Mouse (Mus musculus): ENCODE results near the gene Nup188.

The Nup188 gene

DNA sequence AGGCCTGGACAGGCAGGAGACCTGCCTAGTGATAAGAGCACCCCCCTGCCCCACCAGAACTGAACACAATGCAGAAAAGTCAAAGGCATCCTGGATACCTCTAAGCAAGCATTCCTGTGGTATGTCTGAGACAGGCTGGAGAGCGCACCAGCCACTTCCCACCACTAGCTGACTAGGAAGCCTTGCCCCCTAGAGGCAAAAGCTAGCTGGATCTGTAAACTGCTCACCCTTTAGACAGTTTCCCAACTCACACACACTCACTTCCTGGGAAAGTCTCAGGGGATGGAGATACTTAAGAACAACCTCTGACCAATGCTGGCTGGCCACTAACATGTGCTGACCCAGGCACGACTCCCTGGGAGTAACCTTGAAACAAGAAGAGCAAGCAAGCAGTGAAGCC lies 65.0 kb downstream of the Nup188 start:
- DNase-seq (ENCODE audit: low read depth, low spot score), result peak; percentile 97

DNA sequence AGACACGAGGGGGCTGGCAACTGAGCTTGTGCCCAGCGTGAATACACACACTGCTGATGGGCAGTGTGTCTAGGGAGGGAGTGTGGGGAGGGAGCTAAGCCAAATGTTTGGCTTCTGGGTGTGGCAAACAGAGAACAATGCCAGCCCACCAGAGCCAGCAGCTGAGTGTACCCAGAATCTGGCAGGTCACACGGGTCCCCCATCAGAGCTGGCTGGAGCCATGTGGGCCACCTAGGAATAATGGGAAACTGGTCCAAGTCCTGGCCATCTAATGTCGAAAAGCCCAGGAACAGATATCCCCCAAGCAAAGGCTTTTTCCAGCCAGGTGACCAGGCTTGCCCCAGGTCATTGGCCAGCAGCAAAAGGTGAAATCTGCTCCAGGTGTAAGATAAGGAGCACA lies 69.7 kb downstream of the Nup188 start:
- DNase-seq (ENCODE audit: low read depth, low spot score), result no peak

DNA sequence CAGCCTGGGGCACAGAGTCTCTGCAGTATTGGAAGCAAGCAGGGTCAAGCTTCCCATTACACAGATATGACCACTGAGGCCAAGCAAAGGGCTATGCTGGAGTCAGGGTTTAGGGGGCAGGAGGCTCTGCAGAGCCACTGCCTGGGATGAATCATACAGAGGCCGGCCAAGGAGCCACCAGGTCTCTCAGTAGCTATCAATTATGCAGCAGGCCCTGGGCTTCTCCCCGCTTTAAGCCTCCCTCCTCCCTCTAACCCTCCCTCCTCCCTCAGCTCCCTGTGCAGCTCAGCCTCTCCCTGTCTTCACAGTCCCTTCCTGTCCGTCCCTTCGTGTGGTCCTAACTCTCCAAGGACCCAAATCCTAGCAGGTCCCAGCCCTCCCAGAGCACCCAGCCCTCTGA lies 70.1 kb downstream of the Nup188 start:
- DNase-seq (ENCODE audit: low read depth, low spot score), result peak; percentile 50

DNA sequence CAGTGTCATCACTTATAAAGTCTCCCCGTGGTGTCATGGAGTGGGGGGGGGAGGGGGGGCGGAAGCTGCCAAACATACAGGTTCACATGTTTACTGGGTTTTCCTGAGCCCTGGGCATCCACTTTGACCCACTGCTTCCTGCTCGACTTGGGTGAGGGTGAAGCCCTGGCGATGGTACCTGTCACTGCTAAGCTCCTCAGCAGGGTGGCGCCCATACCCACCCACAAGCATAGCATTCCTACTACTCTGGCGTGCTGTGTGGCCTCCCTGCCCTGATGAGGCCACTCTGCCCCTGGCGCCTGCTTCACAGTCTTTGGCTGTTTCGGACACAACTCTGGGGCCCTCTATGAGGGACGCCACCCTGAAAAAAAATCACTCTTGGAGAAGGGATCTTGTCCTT lies 70.7 kb downstream of the Nup188 start:
- DNase-seq (ENCODE audit: low read depth, low spot score), result no peak

DNA sequence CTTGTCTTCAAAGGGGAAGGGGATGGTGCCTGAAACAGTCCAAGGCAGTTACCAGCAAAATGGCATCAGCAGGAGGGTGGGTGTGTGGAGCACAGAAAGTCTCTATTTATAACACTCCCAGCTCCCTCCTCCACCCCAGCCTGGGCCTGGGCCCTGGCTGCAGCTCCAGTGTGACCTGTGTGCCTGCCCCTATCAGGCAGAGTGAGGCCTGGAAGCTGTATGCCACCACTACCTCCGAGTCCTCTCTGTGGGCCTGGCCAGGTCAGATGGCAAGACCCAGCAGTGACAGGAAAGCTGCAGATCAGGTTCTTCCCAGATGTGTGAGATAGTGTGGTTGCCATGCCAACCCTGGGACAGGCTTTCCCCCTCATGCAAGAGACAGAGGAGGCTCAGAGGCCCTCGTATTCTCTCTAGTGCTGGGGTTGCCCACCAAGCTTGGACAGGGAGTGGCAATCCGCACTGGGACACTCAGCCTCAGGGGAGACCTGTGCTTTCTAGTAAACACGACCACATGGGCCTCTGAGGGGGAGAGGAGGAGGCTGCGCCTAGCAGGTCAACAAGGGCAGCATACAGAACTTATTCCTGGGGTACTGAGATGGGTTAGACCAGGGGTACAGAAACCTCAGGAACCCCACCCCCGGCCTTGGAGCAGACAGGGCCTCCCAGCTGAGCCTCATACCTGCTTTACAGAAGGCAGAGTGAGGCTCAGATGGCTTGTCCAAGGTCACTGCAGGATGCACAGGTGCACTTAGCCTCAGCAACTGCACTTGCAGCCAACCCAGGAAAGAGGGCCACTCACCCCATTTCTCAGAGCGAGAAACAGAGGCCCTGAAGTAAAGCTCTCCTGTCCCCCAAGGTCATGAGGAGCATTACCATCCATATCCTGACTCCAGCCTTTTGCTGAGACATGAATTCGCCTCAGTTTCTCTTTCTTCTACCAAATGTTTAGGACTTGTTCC lies 71.6 kb downstream of the Nup188 start:
- DNase-seq (ENCODE audit: low read depth, low spot score), result peak; percentile 22

DNA sequence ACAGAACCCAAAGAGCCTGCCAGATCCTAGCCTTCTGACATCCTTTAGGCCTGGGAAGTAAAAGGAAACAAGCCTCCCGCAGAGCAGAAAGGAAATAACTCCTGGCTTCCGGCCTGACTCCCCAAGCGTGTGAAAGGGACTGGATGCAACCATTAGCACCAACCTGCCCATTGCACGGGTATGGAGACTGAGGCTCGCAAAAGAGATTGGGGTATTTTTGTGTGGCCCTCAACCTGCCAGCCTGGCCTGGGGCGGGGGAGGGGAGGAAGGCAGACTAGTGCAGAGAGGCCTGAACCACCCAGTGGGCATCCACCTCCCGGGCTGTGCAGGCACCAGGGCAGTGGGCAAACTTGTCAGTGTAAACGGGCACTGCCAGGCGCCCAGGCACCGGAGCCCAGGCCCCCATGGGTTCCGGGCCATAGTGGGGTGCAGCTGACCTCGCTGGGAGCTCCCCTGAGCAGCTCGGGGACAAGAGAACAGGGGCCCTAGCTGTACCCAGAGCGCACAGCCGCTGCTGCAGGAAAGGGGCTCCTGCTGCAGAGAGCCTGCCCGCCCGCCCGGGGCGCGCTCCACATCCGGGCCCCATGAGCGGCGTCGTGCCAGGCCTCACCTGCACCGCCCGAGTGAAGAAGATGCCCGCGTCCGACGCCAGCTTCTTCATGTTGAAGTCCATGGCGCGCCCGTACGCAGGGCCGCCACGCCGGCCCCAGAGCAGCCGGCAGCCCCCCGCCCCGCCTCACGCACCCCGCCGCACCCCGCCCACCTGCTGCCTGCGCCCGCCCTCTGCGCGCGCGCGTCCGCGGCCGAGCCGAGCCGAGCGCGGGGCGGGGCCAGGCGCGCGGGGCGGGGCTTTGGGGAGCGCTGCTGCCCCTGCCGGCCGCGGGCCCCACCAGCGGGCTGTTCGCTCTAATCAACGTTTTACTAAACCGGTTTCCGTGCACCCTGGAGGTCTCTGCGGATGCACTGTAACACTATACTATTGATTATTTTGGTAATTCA lies 72.6 kb downstream of the Nup188 start, which contains the start of gene Sh3glb2:
Gene Sh3glb2 (minus strand): TSS at position 805 of the 999 bp plus-strand sequence.
- DNase-seq (ENCODE audit: low read depth, low spot score), result peak; percentile 64

DNA sequence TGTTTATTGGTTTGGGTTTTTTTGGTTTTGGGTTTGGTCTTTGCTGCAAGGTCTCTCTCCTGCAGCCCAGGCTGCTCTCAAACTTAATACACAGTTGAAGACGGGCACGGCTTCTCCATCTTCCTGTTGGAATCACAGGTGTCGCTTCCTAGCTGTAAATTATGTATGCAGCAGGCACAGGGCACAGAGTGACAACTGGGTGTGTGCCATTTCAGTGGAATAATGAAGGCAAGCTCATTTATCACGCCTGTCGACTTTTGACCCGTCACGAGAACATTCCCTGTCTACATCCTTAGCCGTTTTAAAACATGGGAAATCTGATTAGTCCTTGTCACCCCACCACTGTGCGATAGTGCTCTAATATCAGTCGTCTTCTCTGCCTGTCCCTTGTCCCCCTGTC lies 74.4 kb downstream of the Nup188 start:
- no peak for DNase-seq (ENCODE audit: low read depth, low spot score)

DNA sequence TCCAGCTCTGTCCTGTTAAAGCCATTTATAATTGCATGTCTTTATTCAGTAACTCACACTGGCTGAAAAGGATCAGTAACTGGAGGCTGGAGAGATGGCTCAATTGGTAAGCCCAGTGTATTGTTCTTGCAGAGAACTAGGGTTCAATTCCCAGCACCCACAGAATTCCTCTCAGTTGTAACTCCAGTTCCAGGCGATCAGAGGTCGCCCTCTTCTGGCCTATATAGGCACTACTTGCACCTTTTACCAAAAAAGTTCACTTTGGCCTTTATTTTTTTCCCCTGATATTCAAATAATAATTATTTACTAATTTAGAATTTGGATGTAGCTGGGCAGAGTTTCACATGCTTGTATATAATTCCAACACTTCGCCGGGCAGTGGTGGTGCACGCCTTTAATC lies 76.7 kb downstream of the Nup188 start:
- DNase-seq (ENCODE audit: low read depth, low spot score), result peak; percentile 27

DNA sequence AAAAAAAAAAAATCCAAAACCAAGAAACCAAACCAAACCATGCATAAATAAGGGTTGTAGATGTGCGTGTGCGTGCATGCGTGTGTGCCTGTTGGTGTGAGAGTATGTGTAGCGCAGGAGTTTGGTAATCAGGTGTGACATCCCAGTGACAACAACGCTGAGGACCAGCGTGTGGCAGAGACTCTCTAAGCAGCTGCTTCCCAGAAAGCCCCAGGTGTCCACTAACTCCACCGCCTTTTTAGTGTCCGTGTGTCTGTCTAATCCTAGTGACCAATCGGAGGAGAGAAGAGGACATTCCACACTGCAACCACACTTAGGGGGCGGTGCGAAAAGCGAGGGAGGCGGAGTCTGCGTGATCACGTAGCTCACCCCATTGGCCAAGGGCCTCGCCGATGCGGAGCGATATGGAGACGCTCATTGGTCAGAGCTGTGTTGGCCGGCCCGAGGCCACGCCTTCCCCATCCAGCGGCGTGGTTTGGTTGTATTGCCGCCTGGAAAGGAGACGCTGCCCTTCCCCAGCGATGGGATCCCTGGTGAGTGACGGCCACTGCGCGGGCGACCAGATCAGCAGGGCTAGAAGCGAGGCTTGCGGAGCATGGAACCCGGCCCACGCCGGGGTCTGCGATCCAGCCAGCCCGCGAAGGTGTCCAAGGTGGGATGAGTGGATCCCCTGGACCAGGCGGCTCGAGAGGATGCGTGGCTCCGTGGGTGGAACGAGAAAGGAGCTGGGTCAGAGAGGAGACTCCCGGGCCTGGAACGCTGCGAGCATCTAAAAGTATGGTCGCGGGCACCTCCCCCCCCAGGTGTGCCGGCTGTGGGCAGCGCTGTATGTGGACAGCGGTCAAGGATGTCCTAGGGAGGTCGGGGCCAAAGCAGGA lies 77.8 kb downstream of the Nup188 start, which contains the start of gene Miga2:
Gene Miga2 (plus strand): TSS at position 461 of the 878 bp plus-strand sequence.
- DNase-seq (ENCODE audit: low read depth, low spot score), result peak; percentile 99

DNA sequence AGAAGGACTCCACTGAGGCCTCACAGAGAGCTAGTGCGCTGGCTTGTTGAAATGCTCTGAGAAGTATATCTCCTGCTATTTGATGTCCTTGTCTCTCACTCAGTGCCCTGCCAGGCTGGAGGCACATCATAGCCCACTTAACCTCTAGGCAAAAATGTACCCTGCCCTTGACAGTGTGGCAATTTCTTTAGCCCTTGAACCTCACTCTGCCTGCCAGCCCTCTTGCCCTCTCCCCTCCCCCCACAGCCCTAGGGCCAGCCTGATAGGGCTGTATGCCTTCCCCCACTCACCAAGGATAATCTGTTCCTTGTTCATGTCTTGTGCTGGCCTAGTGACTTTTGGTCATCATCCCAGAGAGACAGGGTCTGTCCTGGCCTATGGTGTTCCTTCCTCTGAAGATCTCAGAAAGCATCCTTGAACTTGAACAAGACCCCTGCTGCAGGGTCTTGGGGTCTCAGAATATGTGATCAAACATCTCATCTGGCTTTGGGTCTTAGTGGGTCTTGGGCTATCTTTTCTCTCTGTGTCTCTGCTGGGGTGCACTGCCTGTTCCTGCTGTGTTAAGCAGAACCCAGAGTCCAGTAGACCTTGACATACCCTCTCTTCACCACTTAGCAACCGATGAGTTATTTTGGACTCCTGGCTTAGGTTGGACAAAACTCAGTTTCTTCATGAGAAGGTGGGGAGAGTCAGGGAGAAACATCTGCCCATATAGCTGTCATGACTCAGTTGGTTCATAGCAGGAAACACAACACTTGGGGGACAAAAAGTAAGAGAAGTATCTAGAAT lies 79.3 kb downstream of the Nup188 start:
- no peak for DNase-seq (ENCODE audit: low read depth, low spot score)

DNA sequence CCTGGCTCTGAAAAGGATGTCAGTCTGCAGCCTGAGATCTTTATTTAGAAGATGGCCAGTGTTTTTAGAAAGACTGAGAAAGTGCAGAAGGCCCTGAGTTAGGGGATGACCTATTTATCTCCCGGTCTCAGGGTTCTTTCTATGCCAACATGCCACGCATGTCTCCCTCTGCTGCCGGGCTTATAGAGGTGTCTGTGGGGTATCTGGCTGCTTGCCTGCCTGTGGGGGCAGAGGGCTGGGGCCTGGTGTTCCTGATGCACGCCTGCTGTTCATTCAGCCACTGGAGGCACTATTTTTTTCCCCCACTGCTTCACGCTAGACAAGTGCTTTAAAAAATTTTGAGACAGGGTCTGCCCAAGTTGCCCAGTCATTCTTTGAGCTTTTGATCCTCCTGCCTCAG lies 80.0 kb downstream of the Nup188 start:
- no peak for DNase-seq (ENCODE audit: low read depth, low spot score)

DNA sequence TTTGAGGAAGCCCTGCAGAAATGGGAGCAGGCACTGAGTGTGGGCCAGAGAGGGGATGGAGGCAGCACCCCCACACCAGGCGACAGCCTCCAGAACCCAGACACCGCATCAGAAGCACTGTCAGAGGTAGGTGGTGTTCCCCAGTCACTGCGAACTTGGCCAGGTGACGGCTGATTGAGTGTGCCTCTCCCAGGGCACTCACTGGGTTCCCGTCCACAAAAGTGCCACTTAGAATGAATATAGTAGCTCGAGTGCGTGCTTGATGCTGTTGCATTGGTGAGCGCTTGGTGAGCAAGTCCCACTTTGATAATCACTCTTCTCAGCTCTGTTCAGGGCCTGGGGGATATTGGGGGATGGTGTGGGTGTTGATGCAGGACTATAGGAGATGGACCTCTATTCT lies 85.3 kb downstream of the Nup188 start:
- no peak for DNase-seq (ENCODE audit: low read depth, low spot score)

DNA sequence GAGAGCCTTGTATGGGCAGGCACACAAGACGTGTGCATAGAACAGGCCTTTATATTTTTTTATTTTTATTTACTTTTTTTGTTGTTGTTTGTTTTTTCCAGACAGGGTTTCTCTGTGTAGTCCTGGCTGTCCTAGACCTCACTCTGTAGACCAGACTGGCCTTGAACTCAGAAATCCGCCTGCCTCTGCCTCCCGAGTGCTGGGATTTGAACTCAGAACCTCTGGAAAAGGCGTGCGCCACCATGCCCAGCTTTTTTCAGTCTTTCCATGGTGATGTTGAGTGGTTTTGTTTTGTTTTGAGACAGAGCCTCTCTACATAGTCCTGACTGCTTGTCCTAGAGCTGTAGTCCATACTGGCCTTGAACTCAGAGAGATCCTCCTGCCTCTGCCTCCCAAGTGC lies 86.5 kb downstream of the Nup188 start:
- DNase-seq (ENCODE audit: low read depth, low spot score), result no peak

DNA sequence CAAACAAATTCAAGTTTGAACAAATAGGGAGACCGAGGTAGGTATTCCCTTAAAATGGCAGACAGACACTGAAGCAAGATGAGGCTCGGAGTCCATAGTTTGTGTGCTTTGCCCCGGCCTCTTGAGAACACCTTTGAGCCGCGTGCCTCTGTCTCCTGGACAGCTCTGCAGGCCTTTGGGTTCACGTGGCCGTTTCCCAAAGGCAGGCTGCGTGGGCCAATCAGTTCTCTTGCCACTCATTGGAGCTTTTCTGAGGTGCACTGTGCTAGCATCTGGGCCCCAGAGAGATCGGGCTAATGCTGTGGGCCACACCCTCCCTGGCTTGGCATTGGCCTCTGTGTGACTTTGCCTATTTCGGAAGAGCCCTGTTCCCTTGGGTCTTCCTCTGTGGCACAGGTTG lies 89.7 kb downstream of the Nup188 start:
- DNase-seq (ENCODE audit: low read depth, low spot score), result no peak

DNA sequence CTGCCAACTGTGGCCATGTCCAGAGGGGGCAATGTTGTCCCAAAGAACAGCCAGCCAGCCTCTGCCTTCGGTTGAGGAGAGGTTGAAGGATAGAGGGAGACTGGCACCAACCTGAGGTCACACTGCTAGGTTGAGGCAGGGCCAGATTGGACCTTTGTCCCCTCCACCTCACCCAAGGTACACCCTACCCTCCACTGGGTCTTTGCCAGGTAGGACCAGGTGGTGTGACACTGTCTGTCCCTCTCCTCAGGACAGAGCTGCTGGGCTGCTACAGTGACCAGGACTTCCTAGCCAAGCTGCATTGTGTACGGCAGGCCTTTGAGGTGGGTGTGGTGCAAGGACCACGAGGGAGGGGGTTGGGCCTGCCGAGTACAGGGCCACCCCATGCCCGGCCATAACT lies 91.5 kb downstream of the Nup188 start:
- no peak for DNase-seq (ENCODE audit: low read depth, low spot score)

DNA sequence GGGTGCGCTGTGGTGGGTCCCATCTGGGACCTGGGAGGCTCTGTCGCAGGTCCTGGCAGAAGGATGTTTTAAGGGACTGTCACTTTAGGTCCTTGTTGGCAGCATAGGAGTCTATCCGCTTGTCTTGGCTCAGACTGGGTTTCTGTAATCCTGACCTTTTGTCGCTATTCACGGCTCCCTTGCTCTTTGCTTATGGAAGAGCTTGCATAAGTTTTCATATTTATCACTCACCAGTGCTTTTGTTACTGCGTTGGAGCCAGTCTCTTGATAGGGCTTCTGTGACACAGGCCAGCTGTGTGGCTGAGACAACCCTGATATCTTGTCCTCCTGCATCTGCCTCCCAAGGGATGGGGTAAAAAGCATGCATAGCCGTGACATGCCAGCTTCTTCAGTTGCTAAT lies 93.1 kb downstream of the Nup188 start:
- no peak for DNase-seq (ENCODE audit: low read depth, low spot score)

DNA sequence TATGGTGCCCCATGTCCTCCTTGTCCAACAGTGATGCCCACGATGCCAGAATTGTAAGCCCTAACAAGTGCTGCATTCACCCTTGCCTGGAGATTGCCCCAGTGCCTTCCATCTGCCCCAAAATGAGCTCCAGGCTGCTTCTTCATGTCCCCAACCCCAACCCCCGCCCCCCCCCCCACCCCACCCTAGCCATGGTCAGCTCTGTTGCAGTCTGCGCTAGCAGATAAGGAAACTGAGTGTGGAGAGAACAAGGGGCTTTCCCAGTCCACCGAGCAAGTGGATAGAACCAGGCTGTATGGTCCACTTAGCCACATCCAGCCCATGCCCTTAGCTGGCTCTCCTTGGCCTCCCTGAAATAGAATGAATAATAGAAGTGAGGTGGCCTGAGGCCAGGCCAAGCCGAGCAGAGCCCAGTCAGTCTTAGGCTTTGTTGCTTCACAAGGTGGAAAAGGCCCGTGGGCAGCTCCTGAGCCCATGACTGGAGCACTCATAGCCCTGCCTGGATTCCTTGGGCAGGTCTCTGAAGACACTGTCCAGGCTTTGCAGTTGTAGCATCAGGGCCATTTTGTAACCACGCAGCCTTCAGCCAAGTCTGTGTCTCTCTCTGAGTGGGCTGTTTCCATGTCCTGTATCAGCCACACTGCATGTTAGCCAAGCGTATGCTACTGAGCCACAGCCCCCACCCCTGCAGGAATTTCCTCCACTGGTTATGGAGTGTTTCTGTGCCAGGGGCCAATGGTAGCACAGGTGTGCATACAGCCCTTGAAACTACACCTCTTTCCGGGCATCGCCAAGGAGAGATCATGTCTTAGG lies 94.6 kb downstream of the Nup188 start:
- no peak for DNase-seq (ENCODE audit: low read depth, low spot score)

DNA sequence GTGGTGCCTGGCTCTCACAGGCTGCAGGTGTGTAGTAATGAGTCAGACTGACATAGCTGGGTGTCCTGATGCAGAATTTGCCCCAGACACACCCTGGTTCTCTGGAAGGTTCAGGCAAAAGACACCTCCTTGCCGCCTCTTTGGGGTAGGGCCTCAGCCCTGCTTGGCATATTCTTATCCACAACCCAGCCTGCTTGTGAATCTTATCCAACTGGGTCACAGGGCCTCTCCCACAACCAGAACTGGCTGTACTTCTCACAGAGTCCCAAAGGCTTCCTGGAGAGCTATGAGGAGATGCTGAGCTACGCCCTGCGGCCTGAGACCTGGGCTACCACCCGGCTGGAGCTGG lies 95.2 kb downstream of the Nup188 start:
- DNase-seq (ENCODE audit: low read depth, low spot score), result no peak

DNA sequence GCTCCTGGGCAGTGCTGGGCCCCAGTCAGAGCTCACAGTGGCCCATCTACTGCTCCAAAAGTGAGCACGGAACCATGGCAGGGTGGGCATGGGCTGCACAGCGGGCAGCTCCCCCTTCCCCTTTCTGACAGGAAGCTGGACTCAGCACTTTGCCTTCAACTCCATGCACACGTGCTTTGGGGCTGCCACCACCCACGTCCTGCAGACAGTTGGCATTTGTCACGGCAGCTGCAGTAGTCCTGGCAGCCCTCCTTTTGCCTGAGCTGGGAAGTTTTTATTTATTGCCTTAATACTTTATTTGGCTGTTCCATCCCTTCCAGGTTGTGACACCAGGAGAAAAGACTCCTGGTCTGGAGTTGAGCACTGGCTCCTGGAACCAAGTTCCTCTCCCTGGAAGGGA lies 98.6 kb downstream of the Nup188 start:
- DNase-seq (ENCODE audit: low read depth, low spot score), result no peak

DNA sequence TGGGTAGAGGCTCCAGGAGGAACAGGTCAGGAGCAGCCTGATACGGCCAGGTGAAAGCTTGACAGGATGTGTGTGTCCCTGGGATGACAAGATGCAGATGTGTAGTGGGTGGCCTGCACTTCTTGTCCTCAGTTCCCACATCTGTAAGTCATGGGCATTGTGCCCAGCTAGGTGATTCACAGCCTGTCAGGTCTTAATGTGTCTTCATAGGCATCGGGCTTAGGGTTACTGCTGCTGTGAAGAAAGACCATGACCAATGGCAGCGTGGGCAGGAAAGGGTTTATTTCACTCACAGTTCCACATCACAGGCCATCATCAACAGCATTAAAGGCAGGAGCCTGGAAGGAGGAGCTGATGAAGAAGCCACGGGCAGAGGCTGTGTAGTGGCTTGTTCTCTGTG lies 99.4 kb downstream of the Nup188 start:
- peak; percentile 57 for DNase-seq (ENCODE audit: low read depth, low spot score)

Measured in 3T3-L1 (cell line).